Mouse (Mus musculus): ENCODE results near the gene Fyb. TPM values are rescaled to one million over a fixed set of nuclear protein-coding genes. Genes with fewer than 3 reads are reported as not detected.

Fyb gene
- total RNA-seq, 2 experiments from 2014 or later: 29.8 to 102 TPM

Other genes starting within 250 kb of the Fyb start
- 5.4 TPM in 1 of 2 replicates, not detected in the other for gene Dab2, start 223.1 kb upstream of the Fyb start, total RNA-seq (2015; ENCODE audit: low replicate concordance)
- gene Dab2, start 223.1 kb upstream of the Fyb start, total RNA-seq (2017; ENCODE audit: low replicate concordance): not detected in 2 replicates
- gene C9, start 77.5 kb upstream of the Fyb start, total RNA-seq (2015; ENCODE audit: low replicate concordance): not detected in 2 replicates
- not detected in 2 replicates for gene C9, start 77.5 kb upstream of the Fyb start, total RNA-seq (2017; ENCODE audit: low replicate concordance)
- gene Rictor, start 185.5 kb downstream of the Fyb start, total RNA-seq (2015; ENCODE audit: low replicate concordance): 41.1 and 59.9 TPM in 2 replicates
- gene Rictor, start 185.5 kb downstream of the Fyb start, total RNA-seq (2017; ENCODE audit: low replicate concordance): 59.8 and 66.1 TPM in 2 replicates